In the genomic region with DNA sequence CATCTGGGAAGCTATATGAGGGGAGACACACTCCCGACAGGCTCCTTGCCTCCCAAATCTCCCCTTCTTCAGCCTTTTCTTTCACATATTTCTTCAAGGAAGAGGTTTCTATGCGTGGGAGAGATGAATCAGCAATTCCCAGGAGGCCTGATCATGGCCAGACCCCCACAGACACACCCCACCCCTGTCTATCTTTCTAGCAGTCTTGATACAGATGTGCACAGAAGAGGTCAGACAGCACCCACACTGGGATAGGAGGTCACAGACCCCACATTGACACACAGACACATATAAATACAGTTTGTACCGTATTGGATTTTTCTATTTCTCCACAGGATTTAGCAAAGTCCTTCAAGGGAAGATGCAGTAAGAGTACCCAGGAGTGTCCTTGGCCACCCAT, we compare ENCODE assay signal across 14 mouse cellular contexts.
"Had no signal": no experiment of that assay in that cellular context is flagged by ENCODE, and none has a peak within 500 bp of the region (broad histone marks: within the 10 kb centered on the region; RNA-seq: fewer than 3 reads in every experiment).

No protein-coding gene starts in this region.

- H3K4me2 ChIP-seq: intestine, embryonic 15.5 days; limb, embryonic 12.5 days; lung, embryonic 14.5 days; neural tube, embryonic 13.5 days had no signal

- H3K9ac ChIP-seq: intestine, embryonic 15.5 days; limb, embryonic 12.5 days; lung, embryonic 14.5 days; neural tube, embryonic 13.5 days had no signal

- H3K4me1 ChIP-seq: intestine, embryonic 15.5 days; neural tube, embryonic 13.5 days had no signal

- H3K27ac ChIP-seq: intestine, embryonic 15.5 days; layer of hippocampus, adult 2 months; limb, embryonic 12.5 days; neural tube, embryonic 13.5 days had no signal

- H3K4me3 ChIP-seq: intestine, embryonic 15.5 days; layer of hippocampus, adult 2 months; limb, embryonic 12.5 days; neural tube, embryonic 13.5 days had no signal

- DNase-seq: kidney, adult 18-20 months; kidney, postnatal 10 days; kidney, postnatal 4 days; lung, embryonic 14.5 days; lung, postnatal 10 days; lung, postnatal 4 days; midbrain, embryonic 14.5 days; right cerebral cortex, adult 18-20 months; thymus, adult 18-20 months; thymus, postnatal 14 days had no signal

- H3K9me3 ChIP-seq: intestine, embryonic 15.5 days; limb, embryonic 12.5 days; neural tube, embryonic 13.5 days had no signal

- ATAC-seq: intestine, embryonic 15.5 days had no signal

- H3K27me3 ChIP-seq: intestine, embryonic 15.5 days; limb, embryonic 12.5 days; neural tube, embryonic 13.5 days had no signal
